Mouse (Mus musculus): ENCODE data around the gene Polh.

- TF ChIP-seq POLR2A (IDR thresholded peaks at IDR 0.05; ENCODE audit: extremely low read depth, insufficient read depth, low read length) (no peak), CTCF (IDR thresholded peaks at IDR 0.05; ENCODE audit: extremely low read depth, insufficient read depth, low read length) (no peak)
Observed at GRCm38 (mm10) chr17:46157131-46157530, 45.3 kb downstream of the Polh start.

Measured in cortical plate, adult 2 months (tissue).